Mouse (Mus musculus): Measurements from ENCODE around the gene Med24. TPM values are rescaled to one million over a fixed set of nuclear protein-coding genes. Genes with fewer than 3 reads are reported as not detected.
"Not testable (repeated sequence)": the region's sequence is repeated elsewhere in the genome, so short reads cannot be mapped to it uniquely, and the experiment has no call there.

Gene Med24
- total RNA-seq, 4 experiments from 2014 or later, result 109 to 128 (median 117) TPM

GRCm38 (mm10) chr11:98695408-98695807 lies 33.8 kb downstream of the Med24 start:
- no peak for DNase-seq (ENCODE audit: low spot score in 2 of 2)

GRCm38 (mm10) chr11:98694301-98694700 lies 34.9 kb downstream of the Med24 start:
- no peak for DNase-seq (ENCODE audit: low spot score in 2 of 2)

DNA sequence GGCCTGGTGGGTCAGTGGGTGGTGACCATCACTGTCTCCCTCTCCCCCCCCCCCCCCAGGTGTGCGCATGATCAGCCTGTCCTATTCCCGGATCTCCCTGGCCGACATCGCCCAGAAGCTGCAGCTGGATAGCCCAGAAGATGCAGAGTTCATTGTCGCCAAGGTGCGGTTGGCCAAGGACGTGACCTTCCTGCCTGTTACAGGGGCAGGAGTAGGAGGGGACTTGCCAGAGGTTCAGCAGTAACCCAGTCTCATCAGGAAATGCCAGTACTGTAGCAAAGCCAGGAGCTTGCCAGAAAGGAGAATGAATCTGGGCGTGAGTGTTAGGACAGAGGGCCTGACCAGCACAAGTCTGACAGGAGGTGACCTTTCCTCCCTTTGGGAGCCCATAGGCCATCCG lies 35.5 kb downstream of the Med24 start:
- no peak for DNase-seq (ENCODE audit: low spot score in 2 of 2)

- DNase-seq (ENCODE audit: low spot score in 2 of 2), result no peak
These were observed 36.0 kb downstream of the Med24 start for GRCm38 (mm10) chr11:98693201-98693600.

- DNase-seq (ENCODE audit: low spot score in 2 of 2), result no peak
These were observed 41.2 kb downstream of the Med24 start for GRCm38 (mm10) chr11:98688009-98688408.

DNA sequence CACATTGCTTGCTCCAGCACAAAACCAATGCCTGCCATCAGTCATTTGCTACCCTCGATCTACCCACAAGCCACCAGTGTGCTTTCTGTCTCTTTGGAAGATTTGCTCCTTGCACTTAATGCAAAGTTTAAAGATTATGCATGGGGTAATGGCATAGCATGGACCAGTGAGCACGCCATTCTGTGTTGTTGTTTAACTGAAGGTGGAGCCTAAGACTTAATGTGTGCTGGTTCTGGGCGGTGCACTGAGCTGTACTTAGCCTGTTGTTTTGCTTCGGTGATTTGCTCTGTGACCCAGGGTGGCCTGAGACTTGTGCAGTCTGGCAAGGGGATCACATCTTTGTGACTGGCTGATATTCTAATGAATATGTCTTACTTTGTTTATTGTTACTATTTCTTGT lies 42.3 kb downstream of the Med24 start:
- no peak for DNase-seq (ENCODE audit: low spot score in 2 of 2)

- DNase-seq (ENCODE audit: low spot score in 2 of 2), result no peak
These were observed 43.6 kb downstream of the Med24 start for GRCm38 (mm10) chr11:98685642-98686041.

- DNase-seq (ENCODE audit: low spot score in 2 of 2), result no peak
These were observed 46.4 kb downstream of the Med24 start for GRCm38 (mm10) chr11:98682811-98683210.

DNA sequence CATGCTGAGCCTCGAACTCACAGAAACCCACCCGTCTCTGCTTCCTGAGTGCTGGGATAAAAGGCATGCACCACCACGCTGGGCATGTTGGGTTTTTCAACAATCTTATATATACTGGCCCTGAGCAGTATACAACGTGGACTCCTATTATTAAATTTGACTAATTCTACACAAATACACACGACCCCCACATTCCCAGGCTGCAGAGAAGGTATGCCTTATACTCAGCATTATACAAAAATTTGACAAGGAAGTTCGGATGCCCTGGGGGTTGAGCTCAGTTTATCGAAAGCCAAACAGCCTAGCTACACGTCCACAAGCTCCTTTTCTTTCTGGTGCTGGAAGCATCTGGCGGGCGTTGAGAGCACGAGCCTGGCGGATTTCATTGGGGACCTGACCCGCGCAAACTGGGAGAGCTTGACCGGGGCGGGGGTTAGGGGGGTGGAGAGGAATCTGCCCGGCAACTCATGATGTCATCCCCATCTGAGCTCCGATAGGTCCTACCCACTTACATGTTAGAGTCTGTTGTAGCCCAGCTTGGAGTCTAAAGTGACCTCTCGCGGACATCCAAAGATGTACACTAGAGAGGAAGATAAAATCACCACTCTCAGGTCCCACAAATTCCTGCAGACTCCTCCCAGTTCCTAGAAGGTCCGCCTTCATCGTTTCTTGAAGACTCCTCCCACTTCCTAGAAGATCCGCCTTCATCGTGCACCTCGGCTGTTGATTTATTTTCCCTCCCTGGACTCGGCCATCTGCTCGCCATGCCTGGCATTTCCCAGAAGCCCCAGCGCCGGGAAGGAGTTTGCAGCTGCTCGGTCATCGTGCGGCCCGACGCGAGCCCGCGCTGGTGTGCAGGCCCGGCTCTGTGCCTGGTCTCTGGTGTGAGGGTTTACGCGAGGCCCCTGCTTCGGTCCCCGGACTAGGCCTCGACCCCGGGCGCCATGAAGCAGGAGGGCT lies 47.2 kb downstream of the Med24 start, which contains the start of gene Psmd3:
Psmd3 (plus strand) TSS at position 769 of the 960 bp plus-strand sequence.
- DNase-seq (ENCODE audit: low spot score in 2 of 2), result peak; percentile 90 to 99

- DNase-seq (ENCODE audit: low spot score in 2 of 2), result no peak
These were observed 48.0 kb downstream of the Med24 start for GRCm38 (mm10) chr11:98681186-98681585.

- not testable (repeated sequence) for DNase-seq (ENCODE audit: low spot score in 2 of 2)
These were observed 48.6 kb downstream of the Med24 start for GRCm38 (mm10) chr11:98680595-98680994.

GRCm38 (mm10) chr11:98680023-98680422 lies 49.2 kb downstream of the Med24 start:
- DNase-seq (ENCODE audit: low spot score in 2 of 2), result no peak

GRCm38 (mm10) chr11:98675829-98676363 lies 53.3 kb downstream of the Med24 start:
- no peak for DNase-seq (ENCODE audit: low spot score in 2 of 2)

GRCm38 (mm10) chr11:98673136-98673535 lies 56.1 kb downstream of the Med24 start:
- not testable (repeated sequence) for DNase-seq (ENCODE audit: low spot score in 2 of 2)

DNA sequence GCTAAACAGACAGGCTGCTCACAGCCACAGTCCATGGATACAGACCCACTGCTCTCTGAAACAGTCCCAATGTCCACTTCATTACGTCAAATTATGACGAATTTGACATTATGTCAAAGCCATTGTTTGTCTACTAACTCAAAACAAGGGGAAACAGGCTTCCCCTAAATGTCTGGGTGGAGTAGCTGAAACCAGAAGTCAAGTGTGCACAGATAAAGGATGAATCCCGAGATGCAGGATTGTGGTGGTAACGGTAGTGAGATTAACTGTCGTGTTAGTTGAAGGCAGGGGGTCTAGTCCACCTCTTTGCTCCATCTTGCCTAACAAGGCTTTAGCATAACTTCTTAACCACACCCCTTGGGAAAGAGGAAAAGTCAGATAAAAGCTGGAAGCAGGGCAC lies 56.8 kb downstream of the Med24 start:
- no peak for DNase-seq (ENCODE audit: low spot score in 2 of 2)

GRCm38 (mm10) chr11:98671857-98672256 lies 57.4 kb downstream of the Med24 start:
- DNase-seq (ENCODE audit: low spot score in 2 of 2), result no peak

GRCm38 (mm10) chr11:98671284-98671815 lies 57.9 kb downstream of the Med24 start:
- DNase-seq (ENCODE audit: low spot score in 2 of 2), result no peak

- DNase-seq (ENCODE audit: low spot score in 2 of 2), result no peak
These were observed 60.3 kb downstream of the Med24 start for GRCm38 (mm10) chr11:98668984-98669383.

GRCm38 (mm10) chr11:98664091-98664490 lies 65.1 kb downstream of the Med24 start, which contains the start of gene Gsdma:
Gsdma (plus strand) TSS chr11:98664351.
- no peak for DNase-seq (ENCODE audit: low spot score in 2 of 2)

GRCm38 (mm10) chr11:98660517-98660916 lies 68.7 kb downstream of the Med24 start:
- DNase-seq (ENCODE audit: low spot score in 2 of 2), result peak in 1 of 2 experiments; percentile 39

DNA sequence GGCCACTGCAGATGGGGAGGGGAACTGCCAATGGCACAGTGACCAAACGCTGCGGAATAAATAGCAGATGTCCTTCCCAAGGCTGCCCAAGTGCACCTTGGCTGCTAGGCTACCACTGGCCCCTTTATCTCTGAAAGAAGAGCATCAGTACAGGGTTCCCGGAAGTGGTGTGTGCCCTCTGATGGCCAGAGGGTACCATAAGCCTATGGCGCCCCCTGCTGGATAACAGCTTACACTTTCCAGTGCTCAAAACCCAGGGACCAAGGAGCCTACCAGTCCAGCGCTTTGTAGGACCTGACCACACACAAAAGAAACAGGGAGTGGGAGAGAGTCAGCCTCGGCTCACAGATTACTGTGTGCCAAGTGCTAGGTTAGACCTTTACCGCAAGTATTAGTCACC lies 74.2 kb downstream of the Med24 start:
- DNase-seq (ENCODE audit: low spot score in 2 of 2), result not testable (repeated sequence)

Data from left cerebral cortex, adult 8-10 months (tissue).